Mouse (Mus musculus) liver, postnatal 0 days (tissue): ENCODE measurements at regions not wholly inside any gene's neighbourhood (a gene's known extent, or its start where the extent isn't known, plus 50 kb on each side); places are given as distances from the start of the nearest gene placed in this dataset.

ENCODE experiments used
- CTCF ChIP-seq: sonication (generic); IDR thresholded peaks from 2 replicates; pipeline ENCODE4 v1.5.1; 2016; ENCODE audit warnings: antibody characterized with exemption, low read depth
- EP300 ChIP-seq: IDR thresholded peaks from 2 replicates; pipeline ENCODE4 v1.6.1; 2016; ENCODE audit warnings: antibody characterized with exemption, low read depth, mild to moderate bottlenecking

DNA sequence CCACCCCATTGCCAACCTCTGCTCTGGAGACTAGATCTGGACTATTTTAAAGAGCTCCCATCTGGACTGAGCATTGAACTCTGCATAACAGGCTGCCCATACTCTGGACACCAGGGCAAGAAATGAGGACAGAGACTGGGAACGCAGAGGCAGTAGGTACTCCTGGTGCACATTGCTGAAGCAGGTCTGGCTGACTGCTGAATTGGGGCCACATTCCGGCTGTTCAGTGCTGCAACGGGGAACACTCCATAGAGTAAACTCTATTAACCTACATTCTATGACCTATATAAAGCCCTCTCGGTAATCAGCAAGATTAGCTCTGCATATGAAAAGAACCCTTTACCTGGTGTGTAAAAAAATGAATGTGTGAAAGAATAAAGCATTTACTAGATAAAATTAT, 128.1 kb upstream of the Car8 start:
- TF ChIP-seq CTCF (no peak), EP300 (no peak)
